Mouse (Mus musculus) kidney, embryonic 14.5 days (tissue): ENCODE measurements at regions not wholly inside any gene's neighbourhood (a gene's known extent, or its start where the extent isn't known, plus 50 kb on each side); places are given as distances from the start of the nearest gene placed in this dataset.

Experiments
- ATAC-seq: fragments of 200-750 bp; cut with Nextera tagmentation; 2 replicates; pipeline ENCODE4 v1.8.0; 2017; ENCODE audit warnings: moderate number of reproducible peaks, mild to moderate bottlenecking, moderate TSS enrichment, moderate library complexity; ENCODE audit not compliant: low FRiP score, low TSS enrichment
- H3K27ac ChIP-seq: fragments of 300-500 bp; sonication (generic); 2 replicates; pipeline ENCODE4 v1.5.1; 2014; ENCODE audit warnings: low read depth, mild to moderate bottlenecking, low read length, moderate library complexity, mixed read lengths
- H3K27me3 ChIP-seq: fragments of 300-500 bp; sonication (generic); 2 replicates; pipeline ENCODE4 v1.6.1; 2014; ENCODE audit warnings: mild to moderate bottlenecking, low read length; ENCODE audit not compliant: control insufficient read depth, insufficient read depth
- H3K36me3 ChIP-seq: fragments of 300-500 bp; sonication (generic); 2 replicates; pipeline ENCODE4 v1.6.1; 2014; ENCODE audit warnings: low read length, mixed read lengths; ENCODE audit not compliant: control insufficient read depth, insufficient read depth
- H3K4me1 ChIP-seq: fragments of 300-500 bp; sonication (generic); 2 replicates; pipeline ENCODE4 v1.6.1; 2014; ENCODE audit warnings: low read length, mixed read lengths; ENCODE audit not compliant: control insufficient read depth, insufficient read depth
- H3K4me2 ChIP-seq: fragments of 300-500 bp; sonication (generic); replicated peaks from 2 replicates; pipeline ENCODE4 v1.6.1; 2014; ENCODE audit warnings: low read depth, mild to moderate bottlenecking, low read length
- H3K4me3 ChIP-seq: fragments of 300-500 bp; sonication (generic); 2 replicates; pipeline ENCODE4 v1.5.1; 2014; ENCODE audit warnings: mild to moderate bottlenecking, low read length
- H3K9ac ChIP-seq: fragments of 300-500 bp; sonication (generic); 2 replicates; pipeline ENCODE4 v1.6.1; 2014; ENCODE audit warnings: low read depth, mild to moderate bottlenecking, low read length, moderate library complexity
- H3K9me3 ChIP-seq: fragments of 300-500 bp; sonication (generic); 2 replicates; pipeline ENCODE4 v1.6.1; 2016; ENCODE audit warnings: low read length; ENCODE audit not compliant: control insufficient read depth
- WGBS: fragments of 180-500 bp; shearing (Covaris S2); extraction: QIAGEN DNeasy Blood & Tissue Kit; methylation state at CpG from one replicate; pipeline ENCODE4 v1.1.7; 2014; 5-methylcytosine and 5-hydroxymethylcytosine counted together

DNA sequence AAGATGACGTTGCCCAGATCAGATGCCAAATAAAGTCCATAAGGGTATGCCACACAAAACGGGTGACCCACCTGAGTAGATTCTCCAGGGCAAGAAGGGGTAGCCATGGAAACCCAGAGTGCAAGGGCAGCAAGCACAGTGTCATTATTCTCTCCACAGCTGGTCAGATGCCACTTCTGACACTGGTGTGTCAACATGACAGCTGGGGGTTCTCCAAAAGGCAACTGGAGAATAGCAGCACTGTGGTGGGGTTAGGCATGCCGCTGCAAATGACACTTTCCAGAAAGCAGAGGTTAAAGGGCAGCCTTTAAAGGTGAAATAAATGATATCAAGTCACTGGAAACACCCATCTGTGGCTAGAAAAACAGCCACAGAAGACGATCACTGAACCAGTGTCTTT, 70.8 kb upstream of the Thbs2 start:
- peak; percentile 88 for ATAC-seq
- H3K9me3 ChIP-seq, result no peaks in the 10 kb centered on the region
- WGBS, result 27% methylated on average over 4 of the region's 4 CpGs
- no peak overlapping the region for H3K4me2 ChIP-seq
- no peak overlapping the region for H3K4me3 ChIP-seq
- H3K27ac ChIP-seq, result no peak overlapping the region
- H3K4me1 ChIP-seq, result no peaks in the 10 kb centered on the region
- no peak overlapping the region for H3K9ac ChIP-seq
- H3K27me3 ChIP-seq, result no peaks in the 10 kb centered on the region
- H3K36me3 ChIP-seq, result no peaks in the 10 kb centered on the region

- H3K27ac ChIP-seq, result no peak overlapping the region
- no peaks in the 10 kb centered on the region for H3K9me3 ChIP-seq
- 81% methylated on average over 5 of the region's 5 CpGs for WGBS
- H3K9ac ChIP-seq, result no peak overlapping the region
- no peaks in the 10 kb centered on the region for H3K27me3 ChIP-seq
- H3K4me3 ChIP-seq, result no peak overlapping the region
- no peak overlapping the region for H3K4me2 ChIP-seq
- H3K36me3 ChIP-seq, result no peaks in the 10 kb centered on the region
- no peaks in the 10 kb centered on the region for H3K4me1 ChIP-seq
- no peak for ATAC-seq
Observed at GRCm38 (mm10) chr17:14753095-14753494, 59.1 kb upstream of the Thbs2 start.

DNA sequence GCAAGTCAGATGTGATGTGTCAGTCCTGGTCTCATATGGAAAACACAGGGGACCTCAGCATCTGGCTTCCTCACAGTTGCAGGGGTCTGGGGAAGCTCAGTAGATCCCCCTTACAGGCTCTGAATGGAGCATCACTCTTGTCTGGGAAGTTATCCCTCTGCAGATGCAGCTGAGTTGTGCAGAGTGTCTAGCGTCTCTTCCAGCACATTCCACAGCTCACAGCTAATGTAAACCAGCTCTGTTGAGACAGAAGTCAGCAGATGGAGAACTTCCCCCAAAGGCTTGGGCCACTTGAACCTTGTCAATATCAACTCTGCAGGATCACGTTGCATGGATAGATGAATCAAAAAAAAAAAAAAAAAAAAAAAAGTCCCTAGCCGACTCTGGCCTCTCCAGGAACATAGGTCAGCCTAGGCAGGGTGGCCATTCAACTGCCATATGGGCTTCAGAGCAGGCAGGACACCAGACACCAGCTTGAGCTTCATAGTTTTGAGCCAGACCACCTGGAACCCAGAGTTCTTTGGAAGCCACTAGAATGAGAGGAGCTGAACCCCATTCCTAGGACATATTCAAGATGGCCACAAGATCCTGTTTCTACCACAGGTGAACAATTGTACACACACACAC, 56.6 kb upstream of the Thbs2 start:
- H3K27me3 ChIP-seq, result no peaks in the 10 kb centered on the region
- H3K27ac ChIP-seq, result no peak overlapping the region
- no peak overlapping the region for H3K4me3 ChIP-seq
- ATAC-seq, result no peak
- H3K9ac ChIP-seq, result no peak overlapping the region
- 62% methylated on average over 3 of the region's 3 CpGs for WGBS
- no peaks in the 10 kb centered on the region for H3K9me3 ChIP-seq
- no peaks in the 10 kb centered on the region for H3K4me1 ChIP-seq
- no peak overlapping the region for H3K4me2 ChIP-seq
- no peaks in the 10 kb centered on the region for H3K36me3 ChIP-seq

GRCm38 (mm10) chr17:14749281-14749680, 55.2 kb upstream of the Thbs2 start:
- 65% methylated on average over 2 of the region's 2 CpGs for WGBS
- Histone ChIP-seq H3K4me3 (no peak overlapping the region), H3K4me1 (no peaks in the 10 kb centered on the region), H3K36me3 (no peaks in the 10 kb centered on the region), H3K27me3 (no peaks in the 10 kb centered on the region), H3K4me2 (no peak overlapping the region), H3K9me3 (no peaks in the 10 kb centered on the region), H3K9ac (no peak overlapping the region), H3K27ac (no peak overlapping the region)
- ATAC-seq, result no peak

- H3K36me3 ChIP-seq, result no peaks in the 10 kb centered on the region
- H3K4me2 ChIP-seq, result no peak overlapping the region
- no peaks in the 10 kb centered on the region for H3K9me3 ChIP-seq
- WGBS, result 81% methylated on average over 5 of the region's 5 CpGs
- H3K27ac ChIP-seq, result no peak overlapping the region
- H3K9ac ChIP-seq, result no peak overlapping the region
- ATAC-seq, result no peak
- no peaks in the 10 kb centered on the region for H3K4me1 ChIP-seq
- no peaks in the 10 kb centered on the region for H3K27me3 ChIP-seq
- H3K4me3 ChIP-seq, result no peak overlapping the region
Observed at GRCm38 (mm10) chr17:14747255-14747869, 53.3 kb upstream of the Thbs2 start.

DNA sequence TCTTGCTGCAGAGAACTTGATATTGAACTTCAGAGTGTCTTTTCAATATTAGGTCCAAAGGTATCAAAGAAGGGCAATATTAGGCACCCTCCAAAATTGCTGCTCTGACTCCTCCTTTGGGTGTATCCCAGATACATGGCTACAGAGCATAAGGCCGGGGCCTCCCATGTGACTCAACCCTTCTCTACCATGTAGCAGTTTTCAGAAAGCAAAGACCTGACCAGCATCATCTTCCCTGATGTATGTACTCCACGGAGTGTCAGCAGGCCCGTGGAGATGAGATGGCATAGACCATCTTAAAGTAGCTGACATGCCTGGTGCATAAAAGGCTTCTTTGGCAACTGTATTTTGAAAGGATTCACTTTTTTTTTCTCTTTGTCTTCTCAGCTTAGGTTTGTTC, 51.5 kb upstream of the Thbs2 start:
- H3K9me3 ChIP-seq, result no peaks in the 10 kb centered on the region
- H3K36me3 ChIP-seq, result no peaks in the 10 kb centered on the region
- no peak overlapping the region for H3K27ac ChIP-seq
- H3K4me2 ChIP-seq, result no peak overlapping the region
- no peak overlapping the region for H3K9ac ChIP-seq
- 93% methylated on average over 3 of the region's 3 CpGs for WGBS
- no peak overlapping the region for H3K4me3 ChIP-seq
- no peaks in the 10 kb centered on the region for H3K27me3 ChIP-seq
- no peaks in the 10 kb centered on the region for H3K4me1 ChIP-seq
- no peak for ATAC-seq

DNA sequence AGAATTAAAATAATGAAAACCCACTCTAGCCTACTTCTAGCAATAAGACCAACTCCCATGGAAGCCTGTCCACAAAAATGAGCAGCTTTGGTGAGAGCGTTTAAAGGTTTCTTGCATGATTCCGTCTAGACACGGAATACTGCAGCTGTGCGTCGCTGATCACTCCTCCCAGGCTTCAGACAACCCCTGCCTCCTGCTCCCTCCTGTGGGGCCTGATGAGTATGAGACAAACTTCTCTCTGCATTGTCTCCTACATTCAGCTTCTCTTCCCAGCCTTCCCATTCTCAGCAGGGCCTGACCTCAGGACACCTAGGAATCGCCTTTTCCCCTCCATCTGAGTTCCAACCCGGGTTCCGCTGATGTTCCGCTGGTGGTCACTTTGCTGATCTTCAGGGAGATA, 50.0 kb upstream of the Thbs2 start:
- ATAC-seq, result no peak
- 81% methylated on average over 9 of the region's 9 CpGs for WGBS

More for the DNA sequence above, 50.0 kb upstream of the Thbs2 start:
- Histone ChIP-seq H3K9me3 (no peaks in the 10 kb centered on the region), H3K4me3 (no peak overlapping the region), H3K4me1 (no peaks in the 10 kb centered on the region), H3K4me2 (no peak overlapping the region), H3K9ac (no peak overlapping the region), H3K36me3 (no peaks in the 10 kb centered on the region), H3K27ac (no peak overlapping the region), H3K27me3 (no peaks in the 10 kb centered on the region)
